Mouse (Mus musculus) heart, postnatal 0 days (tissue): ENCODE measurements around the gene Ap4b1.

Experiments used
- CTCF ChIP-seq: IDR thresholded peaks from 2 replicates; pipeline ENCODE4 v1.5.1; 2016; ENCODE audit warnings: antibody characterized with exemption, control low read depth, low read depth
- EP300 ChIP-seq: IDR thresholded peaks from 2 replicates; pipeline ENCODE4 v1.6.1; 2016; ENCODE audit warnings: antibody characterized with exemption, low read depth

- TF ChIP-seq EP300 (peak; percentile 65; the same call in 1 of the 2 replicates), CTCF (no peak)
Measured at GRCm38 (mm10) chr3:103792566-103792965, 16.8 kb upstream of the Ap4b1 start.
